Mouse (Mus musculus): Measurements from ENCODE around the gene Cd83. TPM values are rescaled to one million over a fixed set of nuclear protein-coding genes. Genes with fewer than 3 reads are reported as not detected.

Cd83 gene
- polyA plus RNA-seq, 1 experiment from 2014 or later: not detected

DNA sequence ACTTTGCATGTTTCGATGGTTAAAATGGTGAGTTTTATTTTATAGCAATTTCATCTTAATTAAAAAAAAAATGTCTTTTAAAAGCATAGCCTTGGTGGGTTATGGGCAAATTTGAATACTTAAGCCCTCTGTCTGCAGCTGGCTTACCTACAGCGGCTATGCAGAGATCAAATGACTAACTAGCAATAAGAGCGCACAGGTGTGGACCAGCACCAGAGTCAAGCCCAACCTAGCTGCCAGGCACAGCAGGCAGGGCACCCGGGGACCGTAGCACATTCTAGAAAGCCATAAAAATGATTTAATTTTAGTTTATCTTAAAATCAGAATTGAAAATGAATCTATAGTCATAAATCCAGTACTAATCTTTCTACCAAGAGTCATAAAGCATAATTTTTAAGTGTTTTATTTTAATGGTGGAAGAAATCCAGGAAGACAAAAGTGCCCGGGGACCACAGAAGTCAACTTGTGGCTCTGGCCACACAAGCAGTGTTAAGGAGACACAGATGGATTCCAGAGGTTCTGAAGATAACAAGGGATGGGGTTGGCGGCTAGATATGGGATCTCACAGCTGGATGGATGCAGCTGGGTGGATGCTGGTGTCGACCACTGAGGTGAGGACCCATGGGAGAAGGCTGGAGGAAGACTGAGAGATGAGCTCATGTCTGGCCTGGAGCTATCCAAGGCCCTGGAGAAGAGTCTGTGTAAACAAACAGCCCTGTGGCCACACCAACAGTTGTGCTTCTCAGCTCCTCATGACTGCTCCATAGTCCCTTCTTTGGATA, 46.5 kb downstream of the Cd83 start:
- TF ChIP-seq CTCF (IDR thresholded peaks at IDR 0.05): no peak
- ChIA-PET CTCF (no interaction called here), POLR2A (interaction anchor here (0.9 kb wide), 1 partner anchor 10 kb away, joined by 3 read pairs; no protein-coding TSS in a partner anchor)
- in situ Hi-C loops (cut with MboI; ENCODE audit: low pct_unique_long_range_greater_than_20kb): no loop called here
- peaks cover 4% of the 10 kb centered on the region for H3K27me3 ChIP-seq
- DNase-seq (ENCODE audit: low read depth, low spot score) (no peak), ATAC-seq (no peak)

DNA sequence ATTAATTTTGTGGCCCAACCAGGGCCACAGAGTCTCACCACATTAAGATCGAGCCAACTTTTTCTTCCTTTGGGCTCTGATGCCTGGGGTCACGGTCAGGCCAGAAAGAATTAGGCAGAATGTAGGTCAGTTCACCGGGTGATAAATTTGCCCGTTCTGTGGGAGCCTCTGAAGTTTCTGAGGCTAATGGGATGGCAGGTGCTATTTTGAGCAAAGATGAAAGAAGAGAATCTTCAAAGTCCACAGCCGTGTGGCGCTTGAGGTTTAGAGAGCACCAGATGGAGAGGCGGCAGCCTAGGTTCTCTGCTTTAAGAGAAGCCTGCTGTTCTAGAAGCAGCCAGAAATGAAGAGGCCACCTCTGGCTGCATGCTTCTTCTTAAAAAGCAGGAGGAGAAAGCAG, 48.2 kb downstream of the Cd83 start:
- POLR2A ChIA-PET: no interaction called here
- in situ Hi-C loops (cut with MboI; ENCODE audit: low pct_unique_long_range_greater_than_20kb): no loop called here
- no peak for ATAC-seq
- no peak for TF ChIP-seq CTCF (IDR thresholded peaks at IDR 0.05)
- DNase-seq (ENCODE audit: low read depth, low spot score): no peak
- CTCF ChIA-PET: no interaction called here
- H3K27me3 ChIP-seq: peaks cover 2% of the 10 kb centered on the region

DNA sequence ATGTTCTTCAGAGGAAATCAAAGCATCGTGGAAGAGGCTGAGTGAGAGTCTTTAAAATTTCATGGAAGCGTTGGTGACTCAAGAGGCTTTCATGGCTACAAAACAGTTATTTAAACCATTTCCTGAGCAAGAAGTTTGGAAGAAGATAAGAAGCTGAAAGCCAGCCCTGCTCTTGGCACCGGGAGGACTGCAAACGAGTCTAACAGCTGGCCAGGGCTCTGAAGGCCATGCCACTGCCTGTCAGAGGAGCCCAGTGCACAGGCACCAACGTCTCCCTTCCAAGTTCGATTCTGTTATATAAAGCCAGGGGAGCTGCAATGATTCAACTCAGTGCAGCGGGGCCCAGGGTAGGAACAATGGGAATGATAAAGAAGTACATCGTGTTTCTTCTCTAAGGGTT, 51.8 kb downstream of the Cd83 start:
- no peak for TF ChIP-seq CTCF (IDR thresholded peaks at IDR 0.05)
- POLR2A ChIA-PET: no interaction called here
- DNase-seq (ENCODE audit: low read depth, low spot score) (no peak), ATAC-seq (no peak)
- in situ Hi-C loops (cut with MboI; ENCODE audit: low pct_unique_long_range_greater_than_20kb): no loop called here
- peaks cover 5% of the 10 kb centered on the region for H3K27me3 ChIP-seq
- CTCF ChIA-PET: no interaction called here

DNA sequence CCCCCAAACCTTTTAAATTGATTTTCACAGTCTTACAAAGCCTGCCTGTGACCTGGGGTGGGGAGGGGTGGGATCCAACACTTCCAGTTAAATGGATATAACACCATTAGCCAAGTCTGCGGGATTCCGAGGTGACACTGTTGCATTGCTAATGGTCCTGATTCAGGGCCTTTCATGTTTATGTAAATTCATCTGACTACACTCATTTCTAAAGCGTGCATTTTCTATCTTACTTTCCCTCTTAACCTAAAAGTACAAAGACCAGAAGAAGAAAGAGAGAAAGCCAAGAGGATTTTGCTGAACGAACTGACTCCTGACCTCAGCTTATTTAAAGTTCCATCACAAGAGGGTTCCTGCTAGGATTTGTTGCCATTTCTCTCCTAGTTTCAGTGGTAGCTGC, 53.2 kb downstream of the Cd83 start:
- ChIA-PET POLR2A (no interaction called here), CTCF (no interaction called here)
- in situ Hi-C loops (cut with MboI; ENCODE audit: low pct_unique_long_range_greater_than_20kb): no loop called here
- no peak for ATAC-seq
- no peak for TF ChIP-seq CTCF (IDR thresholded peaks at IDR 0.05)
- DNase-seq (ENCODE audit: low read depth, low spot score): no peak
- peaks cover 3% of the 10 kb centered on the region for H3K27me3 ChIP-seq

DNA sequence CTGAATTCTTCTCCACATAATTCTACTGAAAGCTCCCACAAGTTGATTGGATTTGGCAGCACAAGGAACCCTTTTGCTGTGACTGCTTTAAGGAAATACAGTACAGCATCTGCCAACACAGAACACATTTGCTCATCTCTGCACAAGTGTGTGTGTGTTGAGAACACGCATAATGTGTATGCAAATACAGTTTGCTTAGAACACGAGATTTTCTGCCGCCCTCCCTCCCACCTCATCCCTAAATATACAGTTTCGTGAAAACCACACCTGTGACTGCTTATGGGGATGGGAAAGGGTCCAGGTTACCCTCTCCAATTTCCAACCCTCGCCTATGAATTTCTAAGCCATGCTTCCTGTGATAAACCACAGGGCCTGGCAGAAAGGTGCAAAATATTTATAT, 60.6 kb downstream of the Cd83 start:
- ChIA-PET POLR2A (no interaction called here), CTCF (no interaction called here)
- in situ Hi-C loops (cut with MboI; ENCODE audit: low pct_unique_long_range_greater_than_20kb): loop anchor here (5.0 kb wide), 2 partner anchors 68 to 887 kb away; no protein-coding TSS in a partner anchor
- no peak for ATAC-seq
- H3K27me3 ChIP-seq: no peaks in the 10 kb centered on the region
- TF ChIP-seq CTCF (IDR thresholded peaks at IDR 0.05): no peak
- DNase-seq (ENCODE audit: low read depth, low spot score): no peak

DNA sequence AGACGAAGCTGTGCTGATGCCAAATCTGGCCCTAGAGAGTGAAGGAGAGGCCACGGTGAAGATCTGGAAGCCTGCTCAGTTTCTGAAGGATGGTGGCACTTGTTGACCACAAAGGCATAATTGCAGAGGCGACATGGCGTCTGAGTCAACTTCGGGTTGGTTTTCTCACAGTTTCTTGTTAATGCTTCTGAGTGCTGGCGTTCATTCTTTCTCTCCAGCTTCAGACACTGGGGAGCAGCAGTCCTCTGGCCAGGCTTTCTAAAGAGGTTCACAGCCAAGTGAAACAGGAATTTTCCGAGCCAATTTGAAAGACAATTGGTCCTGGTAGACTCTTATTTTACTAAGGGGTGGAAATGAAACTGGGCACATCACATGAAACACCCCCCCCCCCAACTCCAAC, 62.6 kb downstream of the Cd83 start:
- CTCF ChIA-PET: no interaction called here
- DNase-seq (ENCODE audit: low read depth, low spot score): no peak
- POLR2A ChIA-PET: no interaction called here
- in situ Hi-C loops (cut with MboI; ENCODE audit: low pct_unique_long_range_greater_than_20kb): loop anchor here (5.0 kb wide), 2 partner anchors 70 to 885 kb away; no protein-coding TSS in a partner anchor
- no peaks in the 10 kb centered on the region for H3K27me3 ChIP-seq
- no peak for ATAC-seq
- no peak for TF ChIP-seq CTCF (IDR thresholded peaks at IDR 0.05)

DNA sequence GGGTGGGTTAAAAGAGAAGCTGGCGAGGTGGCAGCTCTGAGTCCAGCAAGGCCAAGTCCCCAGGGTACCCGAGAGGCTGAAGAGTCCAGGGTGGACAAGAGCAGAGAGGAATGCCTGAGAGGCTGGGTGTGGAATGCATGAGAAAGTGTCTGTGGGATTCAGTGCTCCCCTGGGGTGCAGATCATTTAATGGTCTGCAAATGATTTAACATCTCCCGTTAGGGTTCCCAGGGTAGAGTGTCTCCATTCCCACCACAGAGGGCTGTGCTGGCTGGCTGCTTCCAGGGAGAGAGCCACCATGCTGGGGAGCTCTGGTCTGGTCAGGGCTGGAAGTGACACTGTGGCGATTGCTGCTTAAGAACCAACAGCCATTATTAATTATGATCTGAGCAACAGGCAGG, 65.2 kb downstream of the Cd83 start:
- in situ Hi-C loops (cut with MboI; ENCODE audit: low pct_unique_long_range_greater_than_20kb): loop anchor here (5.0 to 10.0 kb wide), 3 partner anchors 73 to 1125 kb away; no protein-coding TSS in a partner anchor
- POLR2A ChIA-PET: no interaction called here
- DNase-seq (ENCODE audit: low read depth, low spot score) (peak; percentile 89), ATAC-seq (peak; percentile 87)
- CTCF ChIA-PET: no interaction called here
- TF ChIP-seq CTCF (IDR thresholded peaks at IDR 0.05): no peak
- no peaks in the 10 kb centered on the region for H3K27me3 ChIP-seq

DNA sequence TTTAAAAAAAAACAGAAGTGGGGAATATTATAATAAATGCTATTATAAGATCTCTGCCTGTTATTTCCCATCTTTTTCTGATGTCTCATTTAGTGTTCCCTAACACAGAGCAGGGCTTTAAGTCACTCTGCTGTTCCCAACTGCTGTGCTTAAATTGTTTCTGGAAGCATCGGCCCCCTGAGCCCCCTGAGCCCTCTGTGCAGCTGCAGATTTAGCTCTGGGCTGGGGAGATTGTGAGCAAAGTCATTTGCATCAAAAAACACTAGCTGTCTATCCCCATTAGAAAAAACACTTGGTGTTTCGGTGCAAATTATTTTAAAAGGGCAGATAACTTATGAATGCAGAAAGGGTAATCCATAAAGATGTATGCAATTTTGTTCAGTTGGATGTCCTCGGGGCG, 66.5 kb downstream of the Cd83 start:
- ChIA-PET CTCF (no interaction called here), POLR2A (no interaction called here)
- no peak for TF ChIP-seq CTCF (IDR thresholded peaks at IDR 0.05)
- H3K27me3 ChIP-seq: no peaks in the 10 kb centered on the region
- in situ Hi-C loops (cut with MboI; ENCODE audit: low pct_unique_long_range_greater_than_20kb): loop anchor here (10.0 kb wide), 1 partner anchor 1124 kb away; no protein-coding TSS in a partner anchor
- no peak for ATAC-seq
- DNase-seq (ENCODE audit: low read depth, low spot score): no peak

Other genes starting within 250 kb of the Cd83 start
- 13.4 TPM for gene Mcur1, start 224.6 kb upstream of the Cd83 start, polyA plus RNA-seq (2021)
- gene Rnf182, start 169.1 kb upstream of the Cd83 start, polyA plus RNA-seq (2021): 2.3 TPM

Measured in Patski (cell line).